Mouse (Mus musculus): ENCODE measurements at regions not wholly inside any gene's neighbourhood (a gene's known extent, or its start where the extent isn't known, plus 50 kb on each side); places are given as distances from the start of the nearest gene placed in this dataset.

DNA sequence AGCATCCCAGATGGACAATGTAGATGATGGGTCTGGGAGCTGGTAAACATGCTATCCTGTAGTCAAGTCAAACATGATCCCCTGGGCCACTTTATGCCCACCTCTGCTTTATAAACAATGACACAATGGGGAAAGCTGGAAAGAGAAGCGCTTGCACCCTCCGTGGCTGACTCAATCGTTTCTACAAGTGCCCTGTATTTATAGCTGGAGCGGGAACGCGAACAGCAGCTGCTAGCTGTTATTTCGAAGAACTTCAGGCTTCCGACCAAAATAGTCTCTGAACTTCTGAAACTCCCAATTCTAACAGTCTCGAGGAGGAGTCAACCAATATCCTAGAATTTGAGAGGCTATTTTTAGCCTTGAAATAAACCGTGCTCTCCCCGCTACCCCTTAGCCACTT is 571.4 kb upstream of the Id2 start:
- TF ChIP-seq MAX (IDR thresholded peaks at IDR 0.05) (no peak), USF1 (IDR thresholded peaks at IDR 0.05; ENCODE audit: low read depth) (no peak), MYOG (IDR thresholded peaks at IDR 0.05; ENCODE audit: control insufficient read depth, extremely low read depth, insufficient read length) (no peak), CEBPB (IDR thresholded peaks at IDR 0.05; ENCODE audit: low read depth) (no peak), FOSL1 (IDR thresholded peaks at IDR 0.05; ENCODE audit: insufficient read depth, low read length, poor library complexity, severe bottlenecking) (no peak), MYOD1 (IDR thresholded peaks at IDR 0.05; ENCODE audit: control insufficient read depth, insufficient read length, low read depth) (no peak), CTCF (IDR thresholded peaks at IDR 0.05; ENCODE audit: control insufficient read depth, insufficient read depth, insufficient read length) (no peak)
- Histone ChIP-seq H3K36me3 (ENCODE audit: control insufficient read depth, insufficient read depth) (no peaks in the 10 kb centered on the region), H3K27me3 (ENCODE audit: control insufficient read depth, insufficient read depth, insufficient read length) (no peaks in the 10 kb centered on the region), H3K79me3 (ENCODE audit: low read depth) (no peaks in the 10 kb centered on the region), H3ac (ENCODE audit: control insufficient read depth, insufficient read length, low read depth) (no peak overlapping the region), H3K4me3 (ENCODE audit: insufficient read depth, poor library complexity, severe bottlenecking) (no peak overlapping the region), H3K79me2 (ENCODE audit: control insufficient read depth, insufficient read depth) (no peaks in the 10 kb centered on the region)

DNA sequence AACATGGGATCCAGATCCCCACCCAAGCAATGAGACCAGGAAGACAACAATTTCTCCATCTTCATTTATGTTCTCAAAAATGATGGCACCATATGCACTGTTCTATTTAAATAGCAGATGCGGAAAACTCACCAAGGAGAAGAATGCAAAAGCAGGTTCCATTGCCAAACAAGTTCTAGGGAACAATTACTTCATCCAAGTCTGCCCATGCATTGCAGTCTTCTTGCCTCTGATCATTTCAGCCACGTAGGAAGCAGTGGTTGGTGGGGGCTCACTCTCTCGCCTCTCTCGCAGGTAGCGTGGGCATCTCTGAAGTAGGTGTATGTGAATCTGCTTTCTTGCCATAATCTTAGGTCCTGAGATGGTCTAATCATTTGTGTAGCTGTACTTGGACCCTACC is 557.5 kb upstream of the Id2 start:
- Histone ChIP-seq H3K79me3 (ENCODE audit: low read depth) (no peaks in the 10 kb centered on the region), H3K79me2 (ENCODE audit: control insufficient read depth, insufficient read depth) (no peaks in the 10 kb centered on the region), H3K36me3 (ENCODE audit: control insufficient read depth, insufficient read depth) (no peaks in the 10 kb centered on the region), H3K27me3 (ENCODE audit: control insufficient read depth, insufficient read depth, insufficient read length) (no peaks in the 10 kb centered on the region), H3ac (ENCODE audit: control insufficient read depth, insufficient read length, low read depth) (no peak overlapping the region), H3K4me3 (ENCODE audit: insufficient read depth, poor library complexity, severe bottlenecking) (no peak overlapping the region)
- TF ChIP-seq CEBPB (IDR thresholded peaks at IDR 0.05; ENCODE audit: low read depth) (no peak), MYOG (IDR thresholded peaks at IDR 0.05; ENCODE audit: control insufficient read depth, extremely low read depth, insufficient read length) (no peak), MAX (IDR thresholded peaks at IDR 0.05) (no peak), FOSL1 (IDR thresholded peaks at IDR 0.05; ENCODE audit: insufficient read depth, low read length, poor library complexity, severe bottlenecking) (no peak), MYOD1 (IDR thresholded peaks at IDR 0.05; ENCODE audit: control insufficient read depth, insufficient read length, low read depth) (no peak), CTCF (IDR thresholded peaks at IDR 0.05; ENCODE audit: control insufficient read depth, insufficient read depth, insufficient read length) (no peak), USF1 (IDR thresholded peaks at IDR 0.05; ENCODE audit: low read depth) (no peak)

DNA sequence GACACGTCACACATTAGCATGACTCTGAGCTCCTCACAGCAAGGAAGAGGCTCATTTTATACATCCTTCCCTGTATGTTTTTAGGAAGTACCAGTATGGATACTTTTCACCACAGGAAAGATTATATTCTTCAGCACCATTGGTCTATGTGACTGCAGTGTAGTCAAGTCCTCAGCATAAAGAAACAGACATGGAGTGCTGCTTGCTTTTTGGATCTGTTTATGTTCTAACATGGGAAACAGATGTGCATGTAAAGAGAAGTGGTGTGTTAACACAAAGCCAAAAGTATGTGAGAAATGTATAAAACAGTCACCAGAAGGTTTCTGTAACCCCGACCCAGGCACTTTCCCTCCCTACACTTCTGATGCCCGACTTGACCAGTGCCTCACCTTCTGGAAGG is 553.3 kb upstream of the Id2 start:
- H3K27me3 ChIP-seq (ENCODE audit: control insufficient read depth, insufficient read depth, insufficient read length): no peaks in the 10 kb centered on the region
- no peaks in the 10 kb centered on the region for H3K36me3 ChIP-seq (ENCODE audit: control insufficient read depth, insufficient read depth)
- H3K79me2 ChIP-seq (ENCODE audit: control insufficient read depth, insufficient read depth): no peaks in the 10 kb centered on the region
- H3K4me3 ChIP-seq (ENCODE audit: insufficient read depth, poor library complexity, severe bottlenecking): no peak overlapping the region
- H3ac ChIP-seq (ENCODE audit: control insufficient read depth, insufficient read length, low read depth): no peak overlapping the region
- no peaks in the 10 kb centered on the region for H3K79me3 ChIP-seq (ENCODE audit: low read depth)
- TF ChIP-seq CEBPB (IDR thresholded peaks at IDR 0.05; ENCODE audit: low read depth) (no peak), USF1 (IDR thresholded peaks at IDR 0.05; ENCODE audit: low read depth) (no peak), FOSL1 (IDR thresholded peaks at IDR 0.05; ENCODE audit: insufficient read depth, low read length, poor library complexity, severe bottlenecking) (no peak), CTCF (IDR thresholded peaks at IDR 0.05; ENCODE audit: control insufficient read depth, insufficient read depth, insufficient read length) (no peak), MAX (IDR thresholded peaks at IDR 0.05) (no peak), MYOD1 (IDR thresholded peaks at IDR 0.05; ENCODE audit: control insufficient read depth, insufficient read length, low read depth) (no peak), MYOG (IDR thresholded peaks at IDR 0.05; ENCODE audit: control insufficient read depth, extremely low read depth, insufficient read length) (no peak)

- TF ChIP-seq MAX (IDR thresholded peaks at IDR 0.05): no peak
- no peak for TF ChIP-seq USF1 (IDR thresholded peaks at IDR 0.05; ENCODE audit: low read depth)
- no peak for TF ChIP-seq MYOD1 (IDR thresholded peaks at IDR 0.05; ENCODE audit: control insufficient read depth, insufficient read length, low read depth)
- no peak for TF ChIP-seq CEBPB (IDR thresholded peaks at IDR 0.05; ENCODE audit: low read depth)
- no peak for TF ChIP-seq MYOG (IDR thresholded peaks at IDR 0.05; ENCODE audit: control insufficient read depth, extremely low read depth, insufficient read length)
- no peak for TF ChIP-seq FOSL1 (IDR thresholded peaks at IDR 0.05; ENCODE audit: insufficient read depth, low read length, poor library complexity, severe bottlenecking)
- TF ChIP-seq CTCF (IDR thresholded peaks at IDR 0.05; ENCODE audit: control insufficient read depth, insufficient read depth, insufficient read length): no peak
These were observed 531.1 kb upstream of the Id2 start for GRCm38 (mm10) chr12:25628081-25628480.

GRCm38 (mm10) chr12:25625858-25626257 is 528.9 kb upstream of the Id2 start:
- Histone ChIP-seq H3K27me3 (ENCODE audit: control insufficient read depth, insufficient read depth, insufficient read length) (no peaks in the 10 kb centered on the region), H3K79me2 (ENCODE audit: control insufficient read depth, insufficient read depth) (no peaks in the 10 kb centered on the region), H3K36me3 (ENCODE audit: control insufficient read depth, insufficient read depth) (no peaks in the 10 kb centered on the region), H3K79me3 (ENCODE audit: low read depth) (no peaks in the 10 kb centered on the region), H3ac (ENCODE audit: control insufficient read depth, insufficient read length, low read depth) (no peak overlapping the region), H3K4me3 (ENCODE audit: insufficient read depth, poor library complexity, severe bottlenecking) (no peak overlapping the region)
- TF ChIP-seq USF1 (IDR thresholded peaks at IDR 0.05; ENCODE audit: low read depth) (no peak), CEBPB (IDR thresholded peaks at IDR 0.05; ENCODE audit: low read depth) (no peak)

More at GRCm38 (mm10) chr12:25628081-25628480, 531.1 kb upstream of the Id2 start:
- no peaks in the 10 kb centered on the region for H3K27me3 ChIP-seq (ENCODE audit: control insufficient read depth, insufficient read depth, insufficient read length)
- no peaks in the 10 kb centered on the region for H3K79me2 ChIP-seq (ENCODE audit: control insufficient read depth, insufficient read depth)
- H3K79me3 ChIP-seq (ENCODE audit: low read depth): no peaks in the 10 kb centered on the region
- no peaks in the 10 kb centered on the region for H3K36me3 ChIP-seq (ENCODE audit: control insufficient read depth, insufficient read depth)
- H3ac ChIP-seq (ENCODE audit: control insufficient read depth, insufficient read length, low read depth): no peak overlapping the region
- no peak overlapping the region for H3K4me3 ChIP-seq (ENCODE audit: insufficient read depth, poor library complexity, severe bottlenecking)

- no peaks in the 10 kb centered on the region for H3K79me2 ChIP-seq (ENCODE audit: control insufficient read depth, insufficient read depth)
- H3K36me3 ChIP-seq (ENCODE audit: control insufficient read depth, insufficient read depth): no peaks in the 10 kb centered on the region
- no peaks in the 10 kb centered on the region for H3K79me3 ChIP-seq (ENCODE audit: low read depth)
- no peak overlapping the region for H3K4me3 ChIP-seq (ENCODE audit: insufficient read depth, poor library complexity, severe bottlenecking)
- no peak overlapping the region for H3ac ChIP-seq (ENCODE audit: control insufficient read depth, insufficient read length, low read depth)
- no peaks in the 10 kb centered on the region for H3K27me3 ChIP-seq (ENCODE audit: control insufficient read depth, insufficient read depth, insufficient read length)
- TF ChIP-seq CTCF (IDR thresholded peaks at IDR 0.05; ENCODE audit: control insufficient read depth, insufficient read depth, insufficient read length) (no peak), CEBPB (IDR thresholded peaks at IDR 0.05; ENCODE audit: low read depth) (no peak), MYOG (IDR thresholded peaks at IDR 0.05; ENCODE audit: control insufficient read depth, extremely low read depth, insufficient read length) (no peak), USF1 (IDR thresholded peaks at IDR 0.05; ENCODE audit: low read depth) (no peak)
These were observed 526.5 kb upstream of the Id2 start for GRCm38 (mm10) chr12:25623449-25623848.
